Mouse (Mus musculus) embryonic fibroblast, embryonic 13.5 days (primary cell): ENCODE measurements at regions not wholly inside any gene's neighbourhood (a gene's known extent, or its start where the extent isn't known, plus 50 kb on each side); places are given as distances from the start of the nearest gene placed in this dataset.

Experiments used
- CTCF ChIP-seq: IDR thresholded peaks from 2 replicates; pipeline ENCODE4 v1.5.1; 2011; ENCODE audit warnings: mild to moderate bottlenecking, control low read depth, low read length, moderate library complexity, borderline replicate concordance; ENCODE audit not compliant: insufficient read depth
- POLR2A ChIP-seq: IDR thresholded peaks from 2 replicates; pipeline ENCODE4 v1.6.1; 2011; ENCODE audit warnings: low read depth, mild to moderate bottlenecking, control low read depth, low read length, moderate library complexity

DNA sequence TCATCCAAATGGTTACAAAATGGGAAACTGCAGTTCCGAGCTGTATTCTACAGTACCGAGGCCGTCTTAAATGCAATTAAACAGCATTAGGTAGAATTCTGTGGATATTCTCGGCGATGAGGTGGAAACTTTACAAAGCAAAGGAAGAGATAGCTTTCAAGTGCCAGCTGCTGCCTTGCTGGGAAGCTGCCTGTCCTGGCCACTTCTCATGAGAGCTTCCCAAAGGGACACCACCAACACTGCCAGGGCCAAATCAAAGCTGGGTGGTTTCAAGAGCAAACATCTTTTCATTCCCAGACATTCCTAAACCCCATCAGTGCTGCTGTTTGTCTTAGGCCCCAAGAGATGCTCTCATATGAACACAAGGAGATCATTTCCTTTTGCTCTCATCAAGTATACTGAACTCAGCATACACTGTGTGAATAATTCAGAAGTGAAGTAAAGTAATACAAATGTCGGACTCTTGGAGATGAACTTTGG is 156.6 kb upstream of the AI593442 start:
- TF ChIP-seq CTCF (no peak), POLR2A (no peak)
